Mouse (Mus musculus): ENCODE measurements around the gene Syngr2. TPM values are rescaled to one million over a fixed set of nuclear protein-coding genes. Genes with fewer than 3 reads are reported as not detected.
A peak's percentile ranks its signal among the peaks of the same experiment; 100 is the strongest.
"Not testable (repeated sequence)": the region's sequence is repeated elsewhere in the genome, so short reads cannot be mapped to it uniquely, and the experiment has no call there.

The Syngr2 gene
- polyA plus RNA-seq, 1 experiment from 2014 or later = 14.6 TPM

- peaks cover 66% of the 10 kb centered on the region for H3K27me3 ChIP-seq
- 0 out of 2 replicates have a peak overlapping the region, but pooled peaks have one; percentile 18 for H3K27ac ChIP-seq
- 0 out of 2 replicates have a peak, but pooled peaks have one; percentile 11 for ATAC-seq (ENCODE audit: low FRiP score)
- H3K4me1 ChIP-seq (replicated peaks) = peaks cover 47% of the 10 kb centered on the region
- H3K9me3 ChIP-seq = no peaks in the 10 kb centered on the region
- H3K9ac ChIP-seq = peak overlapping the region; percentile 63
- 4% methylated on average over 31 of the region's 31 CpGs for WGBS
- H3K4me2 ChIP-seq = peak overlapping the region; percentile 51
- no peaks in the 10 kb centered on the region for H3K36me3 ChIP-seq
- peak overlapping the region; percentile 23 for H3K4me3 ChIP-seq
Measured at GRCm38 (mm10) chr11:117783089-117783488, 26.4 kb upstream of the Syngr2 start.

GRCm38 (mm10) chr11:117783683-117784309 lies 25.7 kb upstream of the Syngr2 start:
- Histone ChIP-seq H3K27me3 (peaks cover 66% of the 10 kb centered on the region), H3K4me1 (replicated peaks) (peaks cover 43% of the 10 kb centered on the region), H3K4me3 (peak overlapping the region; percentile 23; the same call in 1 of the 2 replicates), H3K36me3 (no peaks in the 10 kb centered on the region), H3K27ac (no peak overlapping the region), H3K4me2 (peak overlapping the region; percentile 51), H3K9ac (peak overlapping the region; percentile 63; the same call in 1 of the 2 replicates), H3K9me3 (no peaks in the 10 kb centered on the region)
- WGBS = 36% methylated on average over 10 of the region's 10 CpGs
- ATAC-seq (ENCODE audit: low FRiP score) = no peak

- ATAC-seq (ENCODE audit: low FRiP score) = no peak
- Histone ChIP-seq H3K9ac (no peak overlapping the region), H3K36me3 (no peaks in the 10 kb centered on the region), H3K9me3 (no peaks in the 10 kb centered on the region), H3K27ac (no peak overlapping the region), H3K4me3 (no peak overlapping the region), H3K27me3 (peaks cover 60% of the 10 kb centered on the region), H3K4me2 (no peak overlapping the region), H3K4me1 (replicated peaks) (peaks cover 18% of the 10 kb centered on the region)
- 9% methylated on average over 10 of the region's 10 CpGs for WGBS
Measured at GRCm38 (mm10) chr11:117786294-117786693, 23.2 kb upstream of the Syngr2 start.

- H3K27ac ChIP-seq; H3K4me2 ChIP-seq; ATAC-seq (ENCODE audit: low FRiP score); H3K9me3 ChIP-seq; H3K9ac ChIP-seq; H3K4me3 ChIP-seq; H3K36me3 ChIP-seq; H3K4me1 ChIP-seq (replicated peaks): not testable (repeated sequence)
- 90% methylated on average over 7 of the region's 7 CpGs for WGBS
- peaks cover 53% of the 10 kb centered on the region for H3K27me3 ChIP-seq
Measured at GRCm38 (mm10) chr11:117788481-117788880, 21.0 kb upstream of the Syngr2 start.

GRCm38 (mm10) chr11:117790286-117790685 lies 19.2 kb upstream of the Syngr2 start:
- Histone ChIP-seq H3K36me3 (no peaks in the 10 kb centered on the region), H3K4me3 (no peak overlapping the region), H3K9ac (no peak overlapping the region; the same call in 1 of the 2 replicates), H3K9me3 (no peaks in the 10 kb centered on the region), H3K4me2 (peak overlapping the region; percentile 13; the same call in 1 of the 2 replicates), H3K27ac (no peak overlapping the region), H3K27me3 (peaks cover 35% of the 10 kb centered on the region), H3K4me1 (replicated peaks) (peaks cover 3% of the 10 kb centered on the region; the same call in 1 of the 2 replicates)
- WGBS = 10% methylated on average over 14 of the region's 14 CpGs
- ATAC-seq (ENCODE audit: low FRiP score) = no peak

- peaks cover 32% of the 10 kb centered on the region for H3K27me3 ChIP-seq
- H3K4me2 ChIP-seq = peak overlapping the region; percentile 13; the same call in 1 of the 2 replicates
- H3K27ac ChIP-seq = no peak overlapping the region
- no peak for ATAC-seq (ENCODE audit: low FRiP score)
- H3K9me3 ChIP-seq = no peaks in the 10 kb centered on the region
- H3K4me3 ChIP-seq = no peak overlapping the region
- no peak overlapping the region for H3K9ac ChIP-seq
- WGBS = 33% methylated on average over 23 of the region's 23 CpGs
- no peaks in the 10 kb centered on the region for H3K36me3 ChIP-seq
- H3K4me1 ChIP-seq (replicated peaks) = peaks cover 3% of the 10 kb centered on the region; the same call in 1 of the 2 replicates
Measured at GRCm38 (mm10) chr11:117790703-117791440, 18.6 kb upstream of the Syngr2 start.

- 87% methylated on average over 9 of the region's 9 CpGs for WGBS
- ATAC-seq (ENCODE audit: low FRiP score) = no peak
- peaks cover 32% of the 10 kb centered on the region for H3K27me3 ChIP-seq
- no peaks in the 10 kb centered on the region for H3K9me3 ChIP-seq
- H3K27ac ChIP-seq = no peak overlapping the region
- H3K36me3 ChIP-seq = no peaks in the 10 kb centered on the region
- H3K4me2 ChIP-seq = no peak overlapping the region
- peaks cover 3% of the 10 kb centered on the region; the same call in 1 of the 2 replicates for H3K4me1 ChIP-seq (replicated peaks)
- no peak overlapping the region for H3K4me3 ChIP-seq
- no peak overlapping the region for H3K9ac ChIP-seq
Measured at GRCm38 (mm10) chr11:117791441-117791761, 18.1 kb upstream of the Syngr2 start.

GRCm38 (mm10) chr11:117792281-117792888 lies 17.1 kb upstream of the Syngr2 start:
- no peaks in the 10 kb centered on the region for H3K9me3 ChIP-seq
- no peaks in the 10 kb centered on the region for H3K36me3 ChIP-seq
- H3K4me2 ChIP-seq = peak overlapping the region; percentile 17; the same call in 1 of the 2 replicates
- ATAC-seq (ENCODE audit: low FRiP score) = no peak
- 10% methylated on average over 22 of the region's 22 CpGs for WGBS
- peaks cover 32% of the 10 kb centered on the region for H3K27me3 ChIP-seq
- H3K9ac ChIP-seq = peak overlapping the region; percentile 49; the same call in 1 of the 2 replicates
- peaks cover 3% of the 10 kb centered on the region; the same call in 1 of the 2 replicates for H3K4me1 ChIP-seq (replicated peaks)
- H3K27ac ChIP-seq = no peak overlapping the region
- H3K4me3 ChIP-seq = no peak overlapping the region

GRCm38 (mm10) chr11:117794035-117794551 lies 15.4 kb upstream of the Syngr2 start:
- no peak overlapping the region for H3K4me3 ChIP-seq
- peaks cover 3% of the 10 kb centered on the region for H3K4me1 ChIP-seq (replicated peaks)
- 56% methylated on average over 4 of the region's 4 CpGs for WGBS
- H3K27me3 ChIP-seq = peaks cover 32% of the 10 kb centered on the region
- no peak overlapping the region for H3K4me2 ChIP-seq
- H3K36me3 ChIP-seq = no peaks in the 10 kb centered on the region
- no peak for ATAC-seq (ENCODE audit: low FRiP score)
- no peak overlapping the region for H3K9ac ChIP-seq
- H3K27ac ChIP-seq = no peak overlapping the region
- no peaks in the 10 kb centered on the region for H3K9me3 ChIP-seq

GRCm38 (mm10) chr11:117796954-117797353 lies 12.5 kb upstream of the Syngr2 start:
- Histone ChIP-seq H3K36me3 (no peaks in the 10 kb centered on the region), H3K4me2 (no peak overlapping the region), H3K4me3 (no peak overlapping the region), H3K27ac (no peak overlapping the region), H3K9ac (no peak overlapping the region), H3K9me3 (no peaks in the 10 kb centered on the region), H3K4me1 (replicated peaks) (peaks cover 3% of the 10 kb centered on the region), H3K27me3 (peaks cover 10% of the 10 kb centered on the region)
- ATAC-seq (ENCODE audit: low FRiP score) = no peak
- WGBS = 41% methylated on average over 5 of the region's 5 CpGs

- WGBS = 71% methylated on average over 9 of the region's 9 CpGs
- ATAC-seq (ENCODE audit: low FRiP score) = no peak
- no peak within 1 kb of the TSS for H3K4me2 ChIP-seq
- no peaks in the 10 kb centered on the region for H3K9me3 ChIP-seq
- no peak within 1 kb of the TSS for H3K4me3 ChIP-seq
- peaks cover 4% of the 10 kb centered on the region; the same call in 1 of the 2 replicates for H3K27me3 ChIP-seq
- no peak within 1 kb of the TSS for H3K9ac ChIP-seq
- no peaks in the 10 kb centered on the region for H3K36me3 ChIP-seq
- no peak within 1 kb of the TSS for H3K27ac ChIP-seq
- no peaks in the 10 kb centered on the region; the same call in 1 of the 2 replicates for H3K4me1 ChIP-seq (replicated peaks)
Measured at GRCm38 (mm10) chr11:117797511-117798159, 11.8 kb upstream of the Syngr2 start, which contains the start of gene 6030468B19Rik. Gene 6030468B19Rik, plus strand, starts transcription at chr11:117797660.

Data from hindbrain, embryonic 13.5 days (tissue).